Mouse (Mus musculus): ENCODE results near the gene Nnmt. TPM values are rescaled to one million over a fixed set of nuclear protein-coding genes. Genes with fewer than 3 reads are reported as not detected.

The Nnmt gene
- total RNA-seq (2021) = 1 to 10 TPM; 4.2 to 4.6 TPM

- intact Hi-C loops (cut with DNase I) = no loop called here
- peak; percentile 34 to 64 for DNase-seq
These were observed at the start of gene Nnmt for GRCm38 (mm10) chr9:48604939-48605598. Nnmt (minus strand) TSS chr9:48605153.

DNA sequence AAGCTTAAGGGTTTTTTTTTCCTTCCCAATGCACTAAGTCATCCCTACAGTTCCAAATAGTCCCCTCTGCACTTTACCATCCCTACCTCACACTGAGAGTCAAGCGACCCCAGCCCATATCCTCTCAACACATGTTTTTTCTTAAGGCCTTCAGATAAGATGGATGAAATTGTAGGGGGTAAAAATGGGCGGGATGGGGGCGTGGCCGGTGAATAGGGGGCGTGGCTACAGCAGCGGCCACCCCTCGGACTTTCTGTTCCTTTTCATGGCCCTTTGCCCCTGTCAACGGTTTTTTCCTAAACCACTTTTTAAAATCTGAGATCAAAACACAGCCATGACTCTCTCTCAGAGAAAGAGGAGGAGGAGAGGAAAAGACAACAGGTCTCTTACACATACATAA, 49.8 kb upstream of the Nnmt start:
- no peak for DNase-seq
- intact Hi-C loops (cut with DNase I) = loop anchor here (5.0 kb wide), 1 partner anchor 48 kb away; no protein-coding TSS in a partner anchor

DNA sequence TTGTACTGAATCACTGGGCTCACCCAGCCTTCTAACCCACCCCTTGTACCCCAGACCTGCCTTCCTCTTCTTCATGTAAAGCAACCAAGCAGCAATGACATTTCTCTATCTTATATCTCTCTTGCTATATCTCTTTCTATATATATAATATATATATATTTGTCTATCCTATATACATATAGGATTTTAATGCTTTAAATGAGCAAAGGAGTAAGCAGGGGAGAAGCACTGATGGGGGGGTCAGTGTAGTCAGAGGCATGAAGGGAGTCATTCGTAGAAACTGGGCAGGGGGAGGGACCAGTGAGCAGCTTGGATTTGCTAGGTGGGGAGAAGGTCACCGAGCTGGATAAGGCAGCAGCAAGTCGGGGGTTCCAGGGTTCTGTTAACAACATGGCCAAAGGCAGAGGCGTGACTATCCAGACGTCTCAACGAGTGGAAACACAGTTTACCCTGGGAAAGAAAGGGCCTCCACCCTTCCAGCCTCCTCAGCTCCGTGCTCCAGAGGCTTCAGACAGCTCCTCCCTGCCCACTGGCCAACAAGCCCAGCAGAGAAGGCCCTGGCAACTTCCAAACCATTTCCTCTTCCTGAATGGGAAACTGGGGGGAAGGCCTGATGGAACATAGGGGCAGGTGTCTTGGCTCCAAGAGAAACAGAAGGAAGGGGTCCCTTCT, 48.6 kb upstream of the Nnmt start:
- DNase-seq = no peak
- intact Hi-C loops (cut with DNase I) = no loop called here

DNA sequence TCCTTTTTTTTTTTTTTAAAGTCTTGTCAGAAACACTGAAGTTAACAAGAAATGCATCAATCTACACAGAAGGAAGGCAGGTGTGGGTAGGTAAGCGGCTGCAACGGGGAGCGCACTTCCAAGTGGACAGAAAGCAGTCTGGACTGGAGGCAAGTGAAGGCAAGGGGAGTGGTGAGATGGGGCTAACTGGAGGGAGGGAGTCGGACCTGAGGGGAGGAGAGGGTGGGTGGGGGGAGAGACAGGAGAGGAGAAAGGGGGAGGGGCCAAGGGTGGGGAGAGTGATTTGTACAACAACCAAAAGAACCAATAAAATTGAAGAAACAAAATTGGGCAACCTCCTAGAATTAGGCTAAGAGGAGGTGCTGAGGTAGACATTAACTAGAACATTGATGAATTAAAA, 47.1 kb upstream of the Nnmt start:
- DNase-seq = no peak
- intact Hi-C loops (cut with DNase I) = no loop called here

- DNase-seq = no peak
- intact Hi-C loops (cut with DNase I) = no loop called here
These were observed 45.9 kb upstream of the Nnmt start for GRCm38 (mm10) chr9:48650846-48651245.

GRCm38 (mm10) chr9:48649851-48650685, 45.1 kb upstream of the Nnmt start:
- intact Hi-C loops (cut with DNase I) = loop anchor here (1.0 to 5.0 kb wide), 5 partner anchors 57 to 402 kb away; partner anchors contain the start of gene Zbtb16
- peak; percentile 28 to 42 for DNase-seq

- intact Hi-C loops (cut with DNase I) = loop anchor here (1.0 to 5.0 kb wide), 5 partner anchors 58 to 403 kb away; partner anchors contain the start of gene Zbtb16
- DNase-seq = peak; percentile 64 to 82
These were observed 44.3 kb upstream of the Nnmt start for GRCm38 (mm10) chr9:48649098-48649766.

GRCm38 (mm10) chr9:48648285-48649097, 43.5 kb upstream of the Nnmt start:
- DNase-seq = peak in 1 of 2 experiments; percentile 23
- intact Hi-C loops (cut with DNase I) = loop anchor here (1.0 to 5.0 kb wide), 5 partner anchors 59 to 404 kb away; partner anchors contain the start of gene Zbtb16

GRCm38 (mm10) chr9:48647648-48648284, 42.8 kb upstream of the Nnmt start:
- peak; percentile 21 to 47 for DNase-seq
- intact Hi-C loops (cut with DNase I) = loop anchor here (2.0 to 5.0 kb wide), 3 partner anchors 60 to 405 kb away; no protein-coding TSS in a partner anchor

- intact Hi-C loops (cut with DNase I) = loop anchor here (1.0 to 5.0 kb wide), 6 partner anchors 60 to 405 kb away; no protein-coding TSS in a partner anchor
- peak; percentile 39 to 58 for DNase-seq
These were observed 42.1 kb upstream of the Nnmt start for GRCm38 (mm10) chr9:48646781-48647647.

DNA sequence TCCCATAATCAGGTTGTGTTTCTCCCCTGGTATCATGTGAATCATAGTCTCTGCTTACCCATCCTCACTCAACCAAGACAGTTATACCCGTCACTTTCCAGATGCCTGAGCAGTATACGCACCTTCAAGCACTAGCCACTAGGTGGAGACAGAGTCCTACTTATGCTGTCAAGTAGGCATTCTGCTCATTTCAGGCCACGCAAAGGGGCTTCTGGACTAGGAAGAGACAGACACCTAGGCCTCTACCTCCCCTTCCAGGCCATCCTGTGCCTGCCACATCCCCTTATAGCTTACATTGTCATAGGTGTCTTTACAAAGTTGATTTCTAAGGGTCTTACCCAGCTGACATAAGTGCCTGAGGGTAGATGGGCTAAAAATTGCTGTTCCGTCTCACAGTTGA, 41.3 kb upstream of the Nnmt start:
- intact Hi-C loops (cut with DNase I) = loop anchor here (1.0 to 5.0 kb wide), 6 partner anchors 61 to 406 kb away; no protein-coding TSS in a partner anchor
- DNase-seq = peak; percentile 71 to 83

- DNase-seq = no peak
- intact Hi-C loops (cut with DNase I) = loop anchor here (1.0 to 5.0 kb wide), 6 partner anchors 62 to 407 kb away; no protein-coding TSS in a partner anchor
These were observed 40.7 kb upstream of the Nnmt start for GRCm38 (mm10) chr9:48645648-48646126.

DNA sequence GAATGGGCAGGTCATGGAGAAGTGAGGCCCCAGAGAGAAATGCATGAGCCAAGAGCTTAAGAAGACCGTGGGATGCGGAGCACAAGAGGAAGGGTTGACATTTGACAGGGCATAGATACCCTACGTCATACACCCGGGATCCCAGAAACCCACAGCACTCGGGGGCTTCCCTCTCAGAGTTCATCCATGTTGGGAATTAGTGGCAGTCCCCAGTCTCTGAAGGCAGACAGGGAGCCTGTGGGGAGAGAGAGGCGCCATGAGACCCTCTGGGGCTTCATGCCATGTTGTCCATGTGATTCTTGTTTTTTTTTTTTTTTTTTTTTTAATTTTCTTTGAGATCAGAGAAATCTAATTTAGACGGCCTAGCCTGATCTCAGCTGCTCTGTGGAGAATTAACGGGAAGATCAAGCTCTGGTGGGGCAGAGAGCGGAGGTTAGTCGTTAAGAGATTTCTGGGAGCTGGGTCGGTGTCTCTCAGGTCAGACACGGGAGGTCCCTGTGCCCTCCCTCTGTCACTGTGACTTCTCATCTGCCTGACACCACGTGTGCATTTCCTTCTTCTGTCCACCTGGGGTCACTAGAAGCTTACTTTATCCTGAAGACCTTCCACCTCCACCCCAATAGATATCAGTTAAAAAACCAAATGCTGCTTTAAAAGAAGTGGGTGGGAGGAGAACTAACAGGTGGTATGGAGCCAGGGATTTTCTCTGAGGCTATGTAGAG, 40.1 kb upstream of the Nnmt start:
- intact Hi-C loops (cut with DNase I) = loop anchor here (5.0 kb wide), 2 partner anchors 62 to 407 kb away; no protein-coding TSS in a partner anchor
- peak; percentile 31 to 58 for DNase-seq

DNA sequence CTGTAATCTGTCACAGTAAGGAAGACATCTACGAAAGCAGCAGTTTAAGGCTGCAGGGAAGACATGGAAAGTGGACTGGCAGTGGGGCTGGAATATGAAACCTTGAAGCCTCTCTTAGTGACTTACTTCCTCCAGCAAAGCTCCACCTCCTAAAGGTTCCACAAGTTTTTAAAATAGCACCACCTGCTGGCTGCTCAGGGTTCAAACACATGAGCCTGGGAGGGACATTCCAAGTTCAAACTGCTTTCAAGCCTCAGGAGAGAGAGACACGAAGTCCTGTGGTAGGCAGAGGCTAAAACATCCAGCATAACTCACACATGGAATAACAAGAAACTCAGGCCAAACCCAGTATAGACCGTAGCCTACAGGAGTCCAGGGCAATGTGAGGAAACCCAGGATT, 39.4 kb upstream of the Nnmt start:
- no peak for DNase-seq
- intact Hi-C loops (cut with DNase I) = no loop called here

DNA sequence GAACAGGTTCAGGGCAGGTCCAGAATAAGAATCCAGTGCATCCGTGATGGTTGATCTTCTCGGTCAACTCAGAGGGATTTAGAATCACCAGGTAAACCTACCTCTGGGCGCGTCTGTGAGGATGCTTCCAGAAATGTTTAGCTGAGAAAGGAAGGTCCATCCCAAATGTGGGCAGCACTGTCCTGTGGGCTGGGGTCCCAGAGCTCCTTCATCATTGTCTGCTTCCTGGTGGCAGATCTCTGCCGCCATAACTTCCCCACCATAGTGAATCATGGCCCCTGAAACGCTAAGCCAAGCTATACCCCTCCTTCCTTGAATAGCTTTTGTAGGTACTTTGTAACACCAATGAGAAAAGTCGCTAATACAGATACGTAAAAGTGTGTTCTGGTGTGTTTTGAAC, 36.7 kb upstream of the Nnmt start:
- intact Hi-C loops (cut with DNase I) = no loop called here
- no peak for DNase-seq

GRCm38 (mm10) chr9:48640881-48641280, 35.9 kb upstream of the Nnmt start:
- no peak for DNase-seq
- intact Hi-C loops (cut with DNase I) = no loop called here
